Mouse (Mus musculus) lung, embryonic 16.5 days (tissue): ENCODE measurements at regions not wholly inside any gene's neighbourhood (a gene's known extent, or its start where the extent isn't known, plus 50 kb on each side); places are given as distances from the start of the nearest gene placed in this dataset.
"Not testable (repeated sequence)": the region's sequence is repeated elsewhere in the genome, so short reads cannot be mapped to it uniquely, and the experiment has no call there.

ENCODE experiments used
- ATAC-seq: fragments of 200-750 bp; cut with Nextera tagmentation; 2 replicates; pipeline ENCODE4 v1.8.0; 2017; ENCODE audit warnings: low read depth, mild to moderate bottlenecking, moderate library complexity
- H3K27ac ChIP-seq: fragments of 300-500 bp; sonication (generic); 2 replicates; pipeline ENCODE4 v1.5.1; 2014; ENCODE audit warnings: mild to moderate bottlenecking, control low read depth, low read length
- H3K27me3 ChIP-seq: fragments of 300-500 bp; sonication (generic); 2 replicates; pipeline ENCODE4 v1.6.1; 2014; ENCODE audit warnings: low read depth, low read length, mixed read lengths; ENCODE audit not compliant: control insufficient read depth, insufficient read depth
- H3K36me3 ChIP-seq: fragments of 300-500 bp; sonication (generic); 2 replicates; pipeline ENCODE4 v1.6.1; 2014; ENCODE audit warnings: low read length; ENCODE audit not compliant: control insufficient read depth, insufficient read depth
- H3K4me1 ChIP-seq: fragments of 300-500 bp; sonication (generic); replicated peaks from 2 replicates; pipeline ENCODE4 v1.6.1; 2014; ENCODE audit warnings: low read length, mixed read lengths; ENCODE audit not compliant: control insufficient read depth, insufficient read depth
- H3K4me2 ChIP-seq: fragments of 300-500 bp; sonication (generic); 2 replicates; pipeline ENCODE4 v1.6.1; 2014; ENCODE audit warnings: low read depth, low read length, control low read depth
- H3K4me3 ChIP-seq: fragments of 300-500 bp; sonication (generic); 2 replicates; pipeline ENCODE4 v1.5.1; 2014; ENCODE audit warnings: mild to moderate bottlenecking, low read length, control low read depth
- H3K9ac ChIP-seq: fragments of 300-500 bp; sonication (generic); 2 replicates; pipeline ENCODE4 v1.6.1; 2014; ENCODE audit warnings: low read length, control low read depth
- H3K9me3 ChIP-seq: fragments of 300-500 bp; sonication (generic); 2 replicates; pipeline ENCODE4 v1.6.1; 2016; ENCODE audit warnings: low read length; ENCODE audit not compliant: control insufficient read depth
- WGBS: fragments of 180-500 bp; shearing (Covaris S2); extraction: QIAGEN DNeasy Blood & Tissue Kit; methylation state at CpG from one replicate; pipeline ENCODE4 v1.1.7; 2014; 5-methylcytosine and 5-hydroxymethylcytosine counted together

DNA sequence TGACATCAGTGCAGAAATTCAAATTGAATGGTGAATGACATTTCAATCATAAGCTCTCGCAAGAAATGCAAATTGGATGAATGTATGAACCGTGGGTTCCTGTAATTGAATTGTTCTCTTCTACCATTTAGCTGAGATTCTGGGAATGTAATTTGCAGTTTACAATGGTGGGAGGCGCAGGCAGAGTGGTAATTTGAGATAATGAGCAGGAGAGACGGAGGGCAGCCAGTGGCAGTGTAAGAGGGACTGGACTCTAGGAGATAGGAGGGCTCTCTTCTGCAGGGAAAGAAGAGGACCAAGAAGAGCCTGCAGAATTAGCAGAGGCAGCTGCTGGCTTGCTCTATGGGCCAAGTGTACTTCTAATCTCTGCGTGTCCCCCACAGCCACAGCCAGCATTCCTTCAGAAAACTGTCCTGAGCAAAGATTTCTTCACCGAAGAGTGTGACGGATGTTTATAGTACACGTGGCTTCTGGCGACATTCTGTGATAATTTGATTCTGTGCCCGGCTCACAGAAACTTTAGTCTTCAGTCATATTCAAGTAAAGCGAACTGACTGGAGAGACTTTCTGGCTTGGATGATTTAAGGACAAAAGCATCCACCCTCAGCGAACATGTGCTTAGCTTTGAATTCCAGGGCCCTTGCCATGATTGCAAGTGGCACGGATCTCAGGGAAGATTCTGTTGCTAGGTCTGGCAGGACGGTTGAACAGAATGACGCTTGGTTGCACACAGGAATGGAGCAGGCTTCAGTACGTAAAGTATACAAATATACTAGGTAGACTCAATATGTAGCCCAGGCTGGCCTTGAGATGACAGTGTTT is 116.9 kb upstream of the Smlr1 start:
- Histone ChIP-seq H3K4me2 (no peak overlapping the region), H3K27ac (no peak overlapping the region), H3K4me3 (no peak overlapping the region), H3K36me3 (no peaks in the 10 kb centered on the region), H3K27me3 (no peaks in the 10 kb centered on the region), H3K9ac (no peak overlapping the region), H3K9me3 (no peaks in the 10 kb centered on the region), H3K4me1 (no peaks in the 10 kb centered on the region; the same call in 1 of the 2 replicates)
- ATAC-seq = peak; percentile 68
- WGBS = 50% methylated on average over 16 of the region's 16 CpGs

DNA sequence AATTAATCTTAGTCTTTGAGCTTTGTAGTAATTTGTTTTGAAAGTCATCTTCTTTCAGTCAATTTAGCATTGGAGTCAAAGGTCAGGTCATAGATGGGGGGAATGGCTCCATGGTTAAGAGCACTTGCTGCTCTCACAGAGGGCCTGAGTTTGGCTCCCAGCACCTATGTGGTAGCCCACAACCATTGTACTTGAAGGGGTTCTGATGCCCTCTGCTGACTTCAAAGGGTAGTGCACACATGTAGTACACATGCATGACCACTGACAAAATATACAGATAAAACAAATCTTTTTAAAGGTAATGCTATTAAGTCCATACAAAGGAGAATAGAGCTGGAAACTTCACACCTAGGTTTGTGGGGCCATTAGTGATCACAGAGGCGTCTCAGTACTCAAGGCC is 111.7 kb upstream of the Smlr1 start:
- Histone ChIP-seq H3K36me3 (no peaks in the 10 kb centered on the region), H3K4me2 (no peak overlapping the region), H3K27ac (no peak overlapping the region), H3K27me3 (no peaks in the 10 kb centered on the region), H3K4me3 (no peak overlapping the region), H3K4me1 (no peaks in the 10 kb centered on the region), H3K9me3 (no peaks in the 10 kb centered on the region), H3K9ac (no peak overlapping the region)
- 83% methylated on average over 1 of the region's 1 CpGs for WGBS
- no peak for ATAC-seq

- H3K36me3 ChIP-seq = no peaks in the 10 kb centered on the region
- H3K27ac ChIP-seq = no peak overlapping the region
- H3K9me3 ChIP-seq = no peaks in the 10 kb centered on the region
- WGBS = 25% methylated on average over 3 of the region's 3 CpGs
- H3K4me3 ChIP-seq = no peak overlapping the region
- H3K4me2 ChIP-seq = no peak overlapping the region
- H3K9ac ChIP-seq = no peak overlapping the region
- H3K27me3 ChIP-seq = no peaks in the 10 kb centered on the region
- ATAC-seq = no peak
- H3K4me1 ChIP-seq = no peaks in the 10 kb centered on the region
Observed at GRCm38 (mm10) chr10:25643518-25643993, 107.5 kb upstream of the Smlr1 start.

DNA sequence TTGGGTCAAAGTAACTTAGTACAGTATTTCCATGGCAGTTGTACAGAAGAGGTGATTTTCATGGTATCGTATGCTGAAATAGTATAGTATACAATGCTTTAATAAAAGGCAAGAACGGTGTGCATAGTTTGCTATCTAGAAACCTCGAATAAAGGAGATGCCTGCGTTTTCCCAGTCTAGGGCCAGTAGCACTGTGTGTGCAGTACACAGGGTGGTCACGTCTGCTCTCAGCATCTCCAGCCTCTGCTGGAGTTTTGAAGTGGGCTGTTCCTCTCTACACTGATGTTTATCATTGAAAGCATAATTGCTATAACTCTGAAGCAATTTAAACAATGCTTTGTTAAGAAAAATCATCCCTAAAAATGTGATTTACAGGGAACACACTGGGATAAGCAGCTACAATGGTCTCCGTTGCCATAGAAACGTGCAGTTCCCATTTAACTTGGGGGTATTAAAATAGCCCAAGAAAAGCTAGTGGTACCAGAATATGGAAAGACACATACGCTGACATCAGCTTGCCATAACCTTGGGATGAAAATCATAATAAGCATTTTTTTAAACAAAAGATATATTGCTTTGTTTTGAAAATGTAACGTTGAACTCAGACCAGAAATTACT is 106.1 kb upstream of the Smlr1 start:
- Histone ChIP-seq H3K9ac (no peak overlapping the region), H3K27ac (no peak overlapping the region), H3K36me3 (no peaks in the 10 kb centered on the region), H3K27me3 (no peaks in the 10 kb centered on the region), H3K4me1 (no peaks in the 10 kb centered on the region), H3K9me3 (no peaks in the 10 kb centered on the region), H3K4me3 (no peak overlapping the region), H3K4me2 (no peak overlapping the region)
- 84% methylated on average over 9 of the region's 9 CpGs for WGBS
- ATAC-seq = no peak

- no peak overlapping the region for H3K4me2 ChIP-seq
- no peaks in the 10 kb centered on the region for H3K9me3 ChIP-seq
- H3K4me3 ChIP-seq = no peak overlapping the region
- ATAC-seq = no peak
- no peak overlapping the region for H3K27ac ChIP-seq
- H3K9ac ChIP-seq = no peak overlapping the region
- H3K36me3 ChIP-seq = no peaks in the 10 kb centered on the region
- no peaks in the 10 kb centered on the region for H3K27me3 ChIP-seq
- 68% methylated on average over 4 of the region's 4 CpGs for WGBS
- H3K4me1 ChIP-seq = no peaks in the 10 kb centered on the region
Observed at GRCm38 (mm10) chr10:25633058-25633614, 97.1 kb upstream of the Smlr1 start.

- WGBS = 86% methylated on average over 7 of the region's 7 CpGs
- no peak for ATAC-seq
- H3K27me3 ChIP-seq = no peaks in the 10 kb centered on the region
Observed at GRCm38 (mm10) chr10:25632306-25632705, 96.2 kb upstream of the Smlr1 start.

GRCm38 (mm10) chr10:25622585-25622984 is 86.5 kb upstream of the Smlr1 start:
- Histone ChIP-seq H3K9ac (no peak overlapping the region), H3K4me3 (no peak overlapping the region), H3K9me3 (no peaks in the 10 kb centered on the region), H3K36me3 (no peaks in the 10 kb centered on the region), H3K4me1 (no peaks in the 10 kb centered on the region; the same call in 1 of the 2 replicates), H3K27ac (no peak overlapping the region), H3K4me2 (no peak overlapping the region), H3K27me3 (no peaks in the 10 kb centered on the region)
- no peak for ATAC-seq
- WGBS = 78% methylated on average over 5 of the region's 5 CpGs

More at GRCm38 (mm10) chr10:25632306-25632705, 96.2 kb upstream of the Smlr1 start:
- H3K27ac ChIP-seq = no peak overlapping the region
- no peak overlapping the region for H3K4me3 ChIP-seq
- no peaks in the 10 kb centered on the region for H3K36me3 ChIP-seq
- H3K9me3 ChIP-seq = no peaks in the 10 kb centered on the region
- H3K4me1 ChIP-seq = no peaks in the 10 kb centered on the region
- H3K9ac ChIP-seq = no peak overlapping the region
- no peak overlapping the region for H3K4me2 ChIP-seq

DNA sequence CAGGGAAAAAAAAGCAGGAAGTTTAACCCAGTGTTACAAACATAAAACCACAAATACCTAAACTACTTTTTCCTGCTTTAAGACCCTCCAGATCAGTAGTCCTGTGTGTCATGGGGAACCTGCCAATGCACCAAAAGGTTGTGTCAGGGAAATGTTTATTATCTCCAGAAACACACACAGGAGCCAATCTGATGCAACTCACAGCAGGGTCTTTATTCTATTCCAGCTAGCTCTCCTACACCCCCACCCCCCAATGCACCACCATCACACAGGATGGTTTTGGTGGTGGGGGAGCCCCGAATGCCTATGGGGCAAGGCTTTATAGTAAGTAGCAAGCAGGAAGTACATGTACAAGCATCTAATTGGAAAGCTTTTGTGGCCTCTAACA is 85.7 kb upstream of the Smlr1 start:
- 0 out of 2 replicates have a peak, but pooled peaks have one; percentile 20 for ATAC-seq

More for the DNA sequence above, 85.7 kb upstream of the Smlr1 start:
- not testable (repeated sequence) for H3K9ac ChIP-seq, H3K27me3 ChIP-seq, H3K36me3 ChIP-seq, H3K9me3 ChIP-seq, H3K4me1 ChIP-seq, H3K27ac ChIP-seq, H3K4me3 ChIP-seq
- H3K4me2 ChIP-seq = peak overlapping the region; percentile 32; the same call in 1 of the 2 replicates
- 21% methylated on average over 1 of the region's 1 CpGs for WGBS
